Mouse (Mus musculus) lung, postnatal 36 days (tissue): ENCODE measurements at regions not wholly inside any gene's neighbourhood (a gene's known extent, or its start where the extent isn't known, plus 50 kb on each side); places are given as distances from the start of the nearest gene placed in this dataset.

Experiments used
- DNase-seq: peaks from one replicate; pipeline ENCODE4 v3.0.0; 2022; ENCODE audit warnings: mixed read lengths

DNA sequence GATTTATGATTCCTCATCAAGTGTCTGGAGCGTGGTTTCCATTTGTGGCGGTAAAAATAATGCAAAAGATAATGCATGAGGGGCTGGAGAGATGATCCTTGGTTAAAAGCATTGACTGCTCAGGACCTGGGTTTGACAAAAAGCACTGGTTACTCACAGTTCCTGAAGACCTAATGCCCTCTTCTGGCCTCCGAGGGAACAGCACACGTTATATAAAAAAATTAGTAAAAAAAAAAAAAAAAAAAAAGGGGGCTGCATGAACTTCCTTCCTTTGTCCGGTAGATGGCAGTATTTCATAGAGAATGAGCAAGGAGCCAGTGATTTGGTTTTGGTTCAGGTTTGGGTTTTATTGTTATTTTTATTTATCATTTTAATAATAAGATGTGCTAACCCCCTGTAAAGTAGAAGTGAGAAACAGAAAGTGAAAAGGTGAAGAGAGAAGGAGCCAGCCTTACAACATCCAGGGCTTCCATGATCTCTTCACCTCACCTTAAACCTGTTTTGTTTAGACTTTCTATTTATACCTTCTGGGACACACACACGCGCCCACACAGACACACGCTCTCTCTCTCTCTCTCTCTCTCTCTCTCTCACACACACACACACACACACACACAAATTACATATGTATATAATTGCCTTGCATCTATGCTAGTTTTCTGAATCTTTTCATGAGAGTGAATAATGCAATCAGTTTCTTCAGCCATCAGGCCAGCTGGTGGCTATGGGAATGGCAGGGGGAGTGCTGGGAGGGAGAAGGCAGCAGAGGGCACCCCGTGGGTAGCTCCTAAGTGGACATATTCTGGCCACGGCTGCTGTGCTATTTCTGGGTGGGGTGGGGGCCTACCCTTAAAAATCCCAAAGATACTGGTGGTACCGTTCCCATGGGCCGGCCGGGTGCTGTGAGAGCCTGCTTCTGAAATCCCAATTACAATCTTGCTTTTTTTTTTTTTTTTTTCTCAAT, 230.0 kb downstream of the Poteg start:
- DNase-seq, result peak; percentile 40

DNA sequence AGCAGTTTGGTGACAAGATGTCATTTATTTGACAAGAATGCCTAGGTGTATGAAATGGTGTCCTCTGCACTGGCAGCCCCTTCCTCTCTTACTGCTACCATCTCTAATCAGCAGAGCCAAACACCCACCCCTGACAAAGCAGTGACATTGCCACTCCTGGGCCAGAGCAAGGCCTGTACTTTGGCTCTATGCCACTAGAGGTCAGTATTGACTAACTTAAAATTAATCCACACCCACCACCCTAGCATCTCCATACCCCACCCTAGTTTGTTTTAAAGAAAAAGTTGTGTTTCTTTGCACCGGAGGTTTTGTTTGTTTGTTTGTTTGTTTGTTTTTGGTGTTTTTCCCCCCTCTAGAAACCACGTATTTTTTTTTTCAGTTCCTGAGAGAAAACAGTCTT, 231.7 kb downstream of the Poteg start:
- DNase-seq, result peak; percentile 25

DNA sequence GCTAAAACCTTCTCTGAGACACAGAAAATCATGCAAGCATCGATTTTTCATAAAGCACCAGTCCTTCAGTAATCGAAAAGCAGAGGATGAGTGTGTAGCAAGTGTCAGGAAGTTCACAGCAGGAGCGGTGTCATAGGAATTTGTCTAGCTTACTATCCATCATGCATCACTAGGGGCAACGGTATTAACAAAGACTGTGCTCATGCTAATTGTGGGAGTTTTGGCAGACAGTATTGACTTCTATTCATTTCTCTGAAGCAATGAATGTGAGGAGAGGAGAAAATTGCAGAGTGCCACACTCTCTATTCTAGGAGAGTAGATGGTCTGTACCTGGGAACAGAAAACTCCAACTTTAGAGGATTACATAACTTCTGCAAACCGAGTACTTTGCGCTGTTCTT, 274.5 kb downstream of the Poteg start:
- DNase-seq, result no peak

DNA sequence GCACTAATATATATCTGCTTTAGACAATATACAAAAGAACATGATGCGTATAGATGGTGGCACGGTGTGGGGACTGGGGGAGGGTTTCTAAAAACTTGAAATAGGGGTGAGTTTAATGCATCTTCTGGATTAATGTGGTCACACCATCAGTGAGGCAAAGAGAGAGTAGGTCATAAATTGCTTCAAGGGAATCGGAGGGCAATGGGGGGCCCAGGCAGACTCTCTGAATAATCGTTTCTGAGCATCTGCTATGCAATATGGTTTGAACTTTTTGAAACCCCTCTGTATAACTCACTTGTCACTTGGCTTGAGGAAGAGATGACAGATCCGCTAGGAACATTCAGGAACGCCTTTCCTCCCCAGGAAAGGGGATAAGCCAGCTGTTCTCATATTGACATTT, 322.8 kb downstream of the Poteg start:
- DNase-seq, result no peak

DNA sequence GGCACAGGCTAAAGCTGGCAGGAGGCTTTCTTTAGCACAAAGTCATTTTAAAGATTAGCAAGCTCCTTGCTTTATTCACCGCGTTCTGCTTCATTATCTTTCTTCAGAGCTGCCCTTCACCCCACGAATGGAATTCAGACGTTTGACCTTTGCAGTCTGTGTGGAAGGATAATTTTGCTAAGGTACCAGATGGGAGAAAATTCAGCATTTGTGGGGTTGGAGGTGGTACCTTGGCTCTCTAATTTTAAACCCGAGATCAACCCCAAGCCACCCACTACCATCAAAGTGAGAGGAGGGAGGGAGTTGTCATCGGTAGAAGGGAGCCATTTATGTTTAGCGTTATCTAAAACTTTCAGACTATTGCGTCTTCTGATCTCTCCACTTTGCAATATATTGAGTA, 323.3 kb downstream of the Poteg start:
- no peak for DNase-seq

DNA sequence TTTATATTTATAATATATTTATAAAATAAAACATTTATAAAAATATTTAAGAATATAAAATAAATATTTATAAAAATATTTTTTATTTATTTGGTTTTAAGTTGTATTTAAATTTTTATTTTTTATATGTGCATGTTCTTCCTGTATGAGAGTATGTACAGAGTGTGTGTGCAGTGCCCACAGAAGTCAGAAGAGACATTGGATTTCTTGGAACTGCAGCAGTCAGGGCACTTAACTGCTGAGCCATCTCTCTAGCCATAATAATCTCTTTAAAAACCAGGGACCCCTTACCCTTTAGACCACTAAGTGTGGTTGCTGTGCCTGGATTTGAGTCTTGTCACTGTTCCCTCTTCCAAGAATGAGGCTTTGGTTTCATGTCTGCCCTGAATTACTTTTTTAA, 323.8 kb downstream of the Poteg start:
- DNase-seq, result no peak

DNA sequence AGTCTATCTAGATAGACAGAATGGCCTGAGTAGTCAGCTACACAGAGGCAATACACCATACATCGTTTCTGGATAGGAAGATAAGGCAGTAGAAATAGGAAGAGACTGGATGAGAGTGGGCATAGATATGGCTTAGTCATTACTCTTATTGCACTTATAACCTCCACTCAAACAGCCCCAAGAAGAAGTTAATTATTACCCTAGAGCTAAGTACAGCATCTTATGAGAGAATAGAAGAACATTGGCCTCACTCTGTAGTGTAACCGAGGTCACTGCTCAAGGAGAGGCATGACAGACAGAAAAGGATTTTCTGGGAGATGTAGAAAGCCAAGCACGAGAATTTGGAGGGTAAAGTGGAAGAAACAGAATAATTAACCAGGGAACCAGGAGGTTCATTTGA, 331.5 kb downstream of the Poteg start:
- DNase-seq, result no peak
